Mouse (Mus musculus) limb, embryonic 10.5 days (tissue): ENCODE results near the gene Gm20869. TPM values are rescaled to one million over a fixed set of nuclear protein-coding genes. Genes with fewer than 3 reads are reported as not detected.
"Not testable (repeated sequence)": the region's sequence is repeated elsewhere in the genome, so short reads cannot be mapped to it uniquely, and the experiment has no call there.

Experiments used
- DNase-seq: peaks from one replicate; pipeline ENCODE4 v3.0.0-alpha.2; 2017; ENCODE audit warnings: low spot score
- H3K27ac ChIP-seq: fragments of 300-500 bp; sonication (generic); 2 replicates; pipeline ENCODE4 v1.5.1; 2016; ENCODE audit warnings: mild to moderate bottlenecking
- H3K27me3 ChIP-seq: fragments of 300-500 bp; sonication (generic); 2 replicates; pipeline ENCODE4 v1.6.1; 2016; ENCODE audit warnings: low read depth, mild to moderate bottlenecking; ENCODE audit not compliant: poor library complexity, severe bottlenecking
- H3K36me3 ChIP-seq: fragments of 300-500 bp; sonication (generic); 2 replicates; pipeline ENCODE4 v1.6.1; 2016; ENCODE audit warnings: mild to moderate bottlenecking, moderate library complexity
- H3K4me1 ChIP-seq: fragments of 300-500 bp; sonication (generic); 2 replicates; pipeline ENCODE4 v1.6.1; 2016
- H3K4me3 ChIP-seq: fragments of 300-500 bp; sonication (generic); 2 replicates; pipeline ENCODE4 v1.5.1; 2016; ENCODE audit warnings: mild to moderate bottlenecking, moderate library complexity
- H3K9me3 ChIP-seq: fragments of 300-500 bp; sonication (generic); replicated peaks from 2 replicates; pipeline ENCODE4 v1.6.1; 2016; ENCODE audit warnings: mild to moderate bottlenecking
- WGBS: fragments of 180-500 bp; shearing (Covaris S2); methylation state at CpG from one replicate; pipeline ENCODE4 v1.1.7; 2016; 5-methylcytosine and 5-hydroxymethylcytosine counted together
- polyA plus RNA-seq: library from polyadenylated mRNA; unstranded; fragments of >200 nt; fragmentation: Nextera tagmentation; extraction: Ambion mirVana; gene quantifications from 2 replicates; pipeline ENCODE4 v1.2.1, GENCODE M21; 2016

Gene Gm20869
- polyA plus RNA-seq, result not detected in 2 replicates

DNA sequence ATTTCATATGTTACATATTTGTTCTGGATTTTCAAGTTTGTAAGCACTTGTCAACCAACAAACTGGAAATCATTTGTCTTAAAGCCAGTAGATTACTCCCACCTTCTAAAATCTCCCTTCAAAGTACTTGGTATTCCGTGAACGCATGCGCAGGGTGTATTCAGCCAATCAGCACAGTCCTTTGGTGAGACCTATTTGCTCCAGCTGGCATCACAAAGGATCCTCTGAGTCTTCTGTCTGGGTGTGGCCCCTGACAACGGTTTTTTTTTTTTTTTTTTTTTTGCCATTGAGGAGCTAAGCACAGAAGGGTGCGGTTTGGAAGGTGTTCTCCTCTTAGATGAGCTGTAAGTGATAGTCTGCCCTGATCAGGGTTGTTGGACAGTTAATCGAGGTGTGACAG lies at the start of gene Gm20869:
Gm20869 (plus strand) TSS at position 301 of the 400 bp plus-strand sequence.
- not testable (repeated sequence) for H3K4me3 ChIP-seq, H3K36me3 ChIP-seq, H3K4me1 ChIP-seq, H3K27me3 ChIP-seq, DNase-seq, H3K9me3 ChIP-seq, H3K27ac ChIP-seq
- WGBS, result no CpG with 5 or more reads among the region's 6 CpGs

Other genes starting within 250 kb of the Gm20869 start
- gene Gm20870, start 222.6 kb downstream of the Gm20869 start, polyA plus RNA-seq, result not detected in 2 replicates